Mouse (Mus musculus): ENCODE measurements at regions not wholly inside any gene's neighbourhood (a gene's known extent, or its start where the extent isn't known, plus 50 kb on each side); places are given as distances from the start of the nearest gene placed in this dataset.

DNA sequence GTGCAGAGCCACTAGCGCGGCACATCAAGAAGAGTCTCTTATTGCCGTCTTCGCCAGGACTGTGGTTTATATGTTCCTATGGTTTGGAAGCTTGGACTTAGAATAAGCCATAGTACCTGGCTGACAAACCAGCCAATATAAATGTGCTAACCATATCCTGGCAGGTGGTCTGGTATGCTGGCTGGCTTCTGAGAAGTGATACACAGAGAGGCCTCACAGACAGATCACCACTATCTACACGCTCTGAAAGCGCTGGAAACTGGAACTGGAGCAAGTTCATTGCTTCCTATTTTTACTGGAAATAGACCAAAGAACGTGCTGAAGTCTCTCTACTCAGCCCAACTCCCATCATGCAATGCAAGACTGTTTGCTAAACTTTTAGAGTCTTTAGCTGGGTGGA, 124.7 kb downstream of the Qpct start:
- Histone ChIP-seq H3K9ac (ENCODE audit: low read length) (no peak overlapping the region), H3K9me3 (ENCODE audit: control insufficient read depth, low read length) (no peaks in the 10 kb centered on the region), H3K4me1 (ENCODE audit: control insufficient read depth, insufficient read depth, low read length) (no peaks in the 10 kb centered on the region), H3K4me3 (ENCODE audit: low read depth, low read length) (no peak overlapping the region), H3K36me3 (ENCODE audit: control insufficient read depth, insufficient read depth, low read length) (no peaks in the 10 kb centered on the region), H3K27me3 (ENCODE audit: control insufficient read depth, insufficient read depth, low read length) (no peaks in the 10 kb centered on the region), H3K4me2 (ENCODE audit: low read depth) (no peak overlapping the region), H3K27ac (ENCODE audit: low read depth, low read length) (no peak overlapping the region)
- 86% methylated on average over 7 of the region's 7 CpGs for WGBS
- DNase-seq (ENCODE audit: low spot score) (no peak), ATAC-seq (ENCODE audit: insufficient read depth, low FRiP score, low TSS enrichment) (no peak)

- DNase-seq (ENCODE audit: low spot score) (no peak), ATAC-seq (ENCODE audit: insufficient read depth, low FRiP score, low TSS enrichment) (no peak)
- 84% methylated on average over 2 of the region's 2 CpGs for WGBS
- H3K9me3 ChIP-seq (ENCODE audit: control insufficient read depth, low read length), result no peaks in the 10 kb centered on the region
- no peak overlapping the region for H3K4me3 ChIP-seq (ENCODE audit: low read depth, low read length)
- no peaks in the 10 kb centered on the region for H3K27me3 ChIP-seq (ENCODE audit: control insufficient read depth, insufficient read depth, low read length)
- no peaks in the 10 kb centered on the region for H3K4me1 ChIP-seq (ENCODE audit: control insufficient read depth, insufficient read depth, low read length)
- no peak overlapping the region for H3K4me2 ChIP-seq (ENCODE audit: low read depth)
- H3K9ac ChIP-seq (ENCODE audit: low read length), result no peak overlapping the region
- H3K27ac ChIP-seq (ENCODE audit: low read depth, low read length), result no peak overlapping the region
- H3K36me3 ChIP-seq (ENCODE audit: control insufficient read depth, insufficient read depth, low read length), result no peaks in the 10 kb centered on the region
These were observed 123.7 kb downstream of the Qpct start for GRCm38 (mm10) chr17:79175381-79175780.

- Histone ChIP-seq H3K4me1 (ENCODE audit: control insufficient read depth, insufficient read depth, low read length) (no peaks in the 10 kb centered on the region), H3K4me2 (ENCODE audit: low read depth) (no peak overlapping the region), H3K9ac (ENCODE audit: low read length) (no peak overlapping the region), H3K36me3 (ENCODE audit: control insufficient read depth, insufficient read depth, low read length) (no peaks in the 10 kb centered on the region), H3K9me3 (ENCODE audit: control insufficient read depth, low read length) (no peaks in the 10 kb centered on the region), H3K4me3 (ENCODE audit: low read depth, low read length) (no peak overlapping the region), H3K27me3 (ENCODE audit: control insufficient read depth, insufficient read depth, low read length) (no peaks in the 10 kb centered on the region), H3K27ac (ENCODE audit: low read depth, low read length) (no peak overlapping the region)
- DNase-seq (ENCODE audit: low spot score), result no peak
- no peak for ATAC-seq (ENCODE audit: insufficient read depth, low FRiP score, low TSS enrichment)
- WGBS, result 68% methylated on average over 2 of the region's 2 CpGs
These were observed 120.6 kb downstream of the Qpct start for GRCm38 (mm10) chr17:79172328-79172727.

GRCm38 (mm10) chr17:79170690-79171089, 119.0 kb downstream of the Qpct start:
- Histone ChIP-seq H3K4me2 (ENCODE audit: low read depth) (no peak overlapping the region), H3K4me1 (ENCODE audit: control insufficient read depth, insufficient read depth, low read length) (no peaks in the 10 kb centered on the region), H3K27ac (ENCODE audit: low read depth, low read length) (no peak overlapping the region), H3K36me3 (ENCODE audit: control insufficient read depth, insufficient read depth, low read length) (no peaks in the 10 kb centered on the region), H3K9ac (ENCODE audit: low read length) (no peak overlapping the region), H3K27me3 (ENCODE audit: control insufficient read depth, insufficient read depth, low read length) (no peaks in the 10 kb centered on the region), H3K4me3 (ENCODE audit: low read depth, low read length) (no peak overlapping the region), H3K9me3 (ENCODE audit: control insufficient read depth, low read length) (no peaks in the 10 kb centered on the region)
- 83% methylated on average over 4 of the region's 4 CpGs for WGBS
- ATAC-seq (ENCODE audit: insufficient read depth, low FRiP score, low TSS enrichment), result no peak
- DNase-seq (ENCODE audit: low spot score), result no peak

- Histone ChIP-seq H3K4me3 (ENCODE audit: low read depth, low read length) (no peak overlapping the region), H3K27me3 (ENCODE audit: control insufficient read depth, insufficient read depth, low read length) (no peaks in the 10 kb centered on the region), H3K4me1 (ENCODE audit: control insufficient read depth, insufficient read depth, low read length) (no peaks in the 10 kb centered on the region), H3K27ac (ENCODE audit: low read depth, low read length) (no peak overlapping the region), H3K4me2 (ENCODE audit: low read depth) (no peak overlapping the region), H3K9ac (ENCODE audit: low read length) (no peak overlapping the region), H3K9me3 (ENCODE audit: control insufficient read depth, low read length) (no peaks in the 10 kb centered on the region), H3K36me3 (ENCODE audit: control insufficient read depth, insufficient read depth, low read length) (no peaks in the 10 kb centered on the region)
- WGBS, result 80% methylated on average over 6 of the region's 6 CpGs
- ATAC-seq (ENCODE audit: insufficient read depth, low FRiP score, low TSS enrichment), result no peak
- DNase-seq (ENCODE audit: low spot score), result no peak
These were observed 115.5 kb downstream of the Qpct start for GRCm38 (mm10) chr17:79167198-79167597.

DNA sequence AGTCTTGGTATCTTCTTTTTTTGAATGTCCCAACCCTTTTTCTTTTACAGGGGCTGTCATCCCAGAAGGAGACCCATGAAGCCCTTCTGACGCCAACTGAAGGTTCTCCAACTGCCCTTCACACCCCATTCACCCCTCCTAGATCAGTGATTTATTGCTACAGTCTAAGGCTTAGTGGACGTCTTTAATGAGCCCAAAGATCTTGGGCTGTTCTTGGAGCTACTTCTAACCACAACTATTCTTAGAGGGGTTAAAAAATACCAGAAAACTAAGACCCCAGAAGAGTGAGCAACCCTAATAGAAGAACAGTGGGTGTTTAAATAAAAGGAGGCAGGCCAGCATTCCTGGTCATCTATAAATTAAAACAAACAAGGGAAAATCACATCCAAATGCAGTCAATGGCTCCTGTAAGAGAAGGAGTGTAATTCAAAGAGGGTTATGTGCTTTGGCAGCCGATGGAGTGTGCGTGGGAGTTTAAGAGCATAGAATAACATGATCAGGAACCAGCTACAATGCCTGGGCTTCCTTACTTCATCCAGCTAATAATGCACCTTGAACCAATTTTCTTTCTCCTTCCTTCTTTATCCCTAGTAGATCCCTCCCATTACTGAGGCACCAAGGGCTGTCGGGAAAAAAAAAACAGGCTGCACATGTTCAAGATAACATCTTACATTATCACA, 113.3 kb downstream of the Qpct start:
- H3K9me3 ChIP-seq (ENCODE audit: control insufficient read depth, low read length), result no peaks in the 10 kb centered on the region
- DNase-seq (ENCODE audit: low spot score) (no peak), ATAC-seq (ENCODE audit: insufficient read depth, low FRiP score, low TSS enrichment) (no peak)
- H3K27me3 ChIP-seq (ENCODE audit: control insufficient read depth, insufficient read depth, low read length), result no peaks in the 10 kb centered on the region
- H3K4me3 ChIP-seq (ENCODE audit: low read depth, low read length), result no peak overlapping the region
- no peaks in the 10 kb centered on the region for H3K36me3 ChIP-seq (ENCODE audit: control insufficient read depth, insufficient read depth, low read length)
- no peak overlapping the region for H3K27ac ChIP-seq (ENCODE audit: low read depth, low read length)
- no peak overlapping the region for H3K4me2 ChIP-seq (ENCODE audit: low read depth)
- no peak overlapping the region for H3K9ac ChIP-seq (ENCODE audit: low read length)
- 65% methylated on average over 5 of the region's 5 CpGs for WGBS
- H3K4me1 ChIP-seq (ENCODE audit: control insufficient read depth, insufficient read depth, low read length), result no peaks in the 10 kb centered on the region

DNA sequence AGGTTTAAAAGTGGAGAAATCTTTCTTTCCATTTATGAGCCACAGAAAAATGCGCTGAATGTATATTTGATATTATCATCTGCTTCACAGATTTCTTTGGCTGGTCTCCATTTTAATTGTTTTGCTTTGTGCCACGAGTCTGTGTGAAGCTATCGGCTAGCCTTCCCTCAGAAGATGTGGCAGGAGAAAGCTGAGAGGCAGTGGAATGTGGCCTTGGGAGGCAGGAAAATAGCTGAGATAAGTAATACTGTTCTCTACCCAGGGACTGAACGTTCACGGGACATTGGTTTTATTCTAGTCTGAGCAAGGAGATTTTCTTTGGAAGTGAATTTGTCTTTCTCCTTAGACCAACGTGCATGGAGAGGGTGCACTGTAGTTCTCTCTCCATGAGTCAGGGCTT, 112.3 kb downstream of the Qpct start:
- H3K27ac ChIP-seq (ENCODE audit: low read depth, low read length), result no peak overlapping the region
- WGBS, result 84% methylated on average over 6 of the region's 6 CpGs
- no peaks in the 10 kb centered on the region for H3K36me3 ChIP-seq (ENCODE audit: control insufficient read depth, insufficient read depth, low read length)
- no peaks in the 10 kb centered on the region for H3K9me3 ChIP-seq (ENCODE audit: control insufficient read depth, low read length)
- H3K4me3 ChIP-seq (ENCODE audit: low read depth, low read length), result no peak overlapping the region
- no peaks in the 10 kb centered on the region for H3K4me1 ChIP-seq (ENCODE audit: control insufficient read depth, insufficient read depth, low read length)
- no peaks in the 10 kb centered on the region for H3K27me3 ChIP-seq (ENCODE audit: control insufficient read depth, insufficient read depth, low read length)
- no peak overlapping the region for H3K4me2 ChIP-seq (ENCODE audit: low read depth)
- no peak overlapping the region for H3K9ac ChIP-seq (ENCODE audit: low read length)
- DNase-seq (ENCODE audit: low spot score) (no peak), ATAC-seq (ENCODE audit: insufficient read depth, low FRiP score, low TSS enrichment) (no peak)

- 90% methylated on average over 2 of the region's 2 CpGs for WGBS
- Histone ChIP-seq H3K9ac (ENCODE audit: low read length) (no peak overlapping the region), H3K4me1 (ENCODE audit: control insufficient read depth, insufficient read depth, low read length) (no peaks in the 10 kb centered on the region), H3K36me3 (ENCODE audit: control insufficient read depth, insufficient read depth, low read length) (no peaks in the 10 kb centered on the region), H3K4me3 (ENCODE audit: low read depth, low read length) (no peak overlapping the region), H3K4me2 (ENCODE audit: low read depth) (no peak overlapping the region), H3K27me3 (ENCODE audit: control insufficient read depth, insufficient read depth, low read length) (no peaks in the 10 kb centered on the region), H3K9me3 (ENCODE audit: control insufficient read depth, low read length) (no peaks in the 10 kb centered on the region), H3K27ac (ENCODE audit: low read depth, low read length) (no peak overlapping the region)
- DNase-seq (ENCODE audit: low spot score), result no peak
- no peak for ATAC-seq (ENCODE audit: insufficient read depth, low FRiP score, low TSS enrichment)
These were observed 102.4 kb downstream of the Qpct start for GRCm38 (mm10) chr17:79154138-79154537.

- H3K9ac ChIP-seq (ENCODE audit: low read length), result no peak overlapping the region
- no peak overlapping the region for H3K4me2 ChIP-seq (ENCODE audit: low read depth)
- no peaks in the 10 kb centered on the region for H3K9me3 ChIP-seq (ENCODE audit: control insufficient read depth, low read length)
- no peak overlapping the region for H3K27ac ChIP-seq (ENCODE audit: low read depth, low read length)
- 90% methylated on average over 3 of the region's 3 CpGs for WGBS
- H3K4me1 ChIP-seq (ENCODE audit: control insufficient read depth, insufficient read depth, low read length), result no peaks in the 10 kb centered on the region
- H3K4me3 ChIP-seq (ENCODE audit: low read depth, low read length), result no peak overlapping the region
- DNase-seq (ENCODE audit: low spot score) (no peak), ATAC-seq (ENCODE audit: insufficient read depth, low FRiP score, low TSS enrichment) (no peak)
- H3K36me3 ChIP-seq (ENCODE audit: control insufficient read depth, insufficient read depth, low read length), result no peaks in the 10 kb centered on the region
- H3K27me3 ChIP-seq (ENCODE audit: control insufficient read depth, insufficient read depth, low read length), result no peaks in the 10 kb centered on the region
These were observed 101.1 kb downstream of the Qpct start for GRCm38 (mm10) chr17:79152823-79153222.
